Mouse (Mus musculus) hindbrain, embryonic 16.5 days (tissue): ENCODE data around the gene Nqo1. TPM values are rescaled to one million over a fixed set of nuclear protein-coding genes. Genes with fewer than 3 reads are reported as not detected.

Experiments used
- ATAC-seq: fragments of 200-750 bp; cut with Nextera tagmentation; 2 replicates; pipeline ENCODE4 v1.8.0; 2017; ENCODE audit warnings: moderate TSS enrichment, moderate library complexity
- H3K27ac ChIP-seq: fragments of 300-500 bp; sonication (generic); 2 replicates; pipeline ENCODE4 v1.5.1; 2014; ENCODE audit warnings: low read depth, mild to moderate bottlenecking, control low read depth, low read length, moderate library complexity
- H3K27me3 ChIP-seq: fragments of 300-500 bp; sonication (generic); replicated peaks from 2 replicates; pipeline ENCODE4 v1.6.1; 2014; ENCODE audit warnings: low read length; ENCODE audit not compliant: control insufficient read depth, insufficient read depth
- H3K36me3 ChIP-seq: fragments of 300-500 bp; sonication (generic); 2 replicates; pipeline ENCODE4 v1.6.1; 2014; ENCODE audit warnings: mild to moderate bottlenecking, low read length, moderate library complexity, mixed read lengths; ENCODE audit not compliant: control insufficient read depth, insufficient read depth
- H3K4me1 ChIP-seq: fragments of 300-500 bp; sonication (generic); 2 replicates; pipeline ENCODE4 v1.6.1; 2014; ENCODE audit warnings: low read depth, low read length; ENCODE audit not compliant: control insufficient read depth, insufficient read depth
- H3K4me2 ChIP-seq: fragments of 300-500 bp; sonication (generic); 2 replicates; pipeline ENCODE4 v1.6.1; 2014; ENCODE audit warnings: mild to moderate bottlenecking, low read length, control low read depth, moderate library complexity
- H3K4me3 ChIP-seq: fragments of 300-500 bp; sonication (generic); 2 replicates; pipeline ENCODE4 v1.5.1; 2014; ENCODE audit warnings: mild to moderate bottlenecking, low read length, control low read depth, moderate library complexity
- H3K9ac ChIP-seq: fragments of 300-500 bp; sonication (generic); 2 replicates; pipeline ENCODE4 v1.6.1; 2014; ENCODE audit warnings: low read depth, mild to moderate bottlenecking, control low read depth, low read length, moderate library complexity
- H3K9me3 ChIP-seq: fragments of 300-500 bp; sonication (generic); 2 replicates; pipeline ENCODE4 v1.6.1; 2014; ENCODE audit warnings: mild to moderate bottlenecking, low read length, moderate library complexity; ENCODE audit not compliant: control insufficient read depth
- WGBS: fragments of 180-500 bp; shearing (Covaris S2); extraction: QIAGEN DNeasy Blood & Tissue Kit; methylation state at CpG from one replicate; pipeline ENCODE4 v1.1.7; 2014; 5-methylcytosine and 5-hydroxymethylcytosine counted together
- polyA plus RNA-seq: library from polyadenylated mRNA; unstranded; fragments of >200 nt; fragmentation: Nextera tagmentation; extraction: Ambion mirVana; gene quantifications from 2 replicates; pipeline ENCODE4 v1.2.1, GENCODE M21; 2015

Gene Nqo1
- polyA plus RNA-seq, 1 experiment from 2014 or later: 15.1 TPM

GRCm38 (mm10) chr8:107382898-107383297 is 20.1 kb downstream of the Nqo1 start:
- Histone ChIP-seq H3K9ac (no peak overlapping the region), H3K4me1 (no peaks in the 10 kb centered on the region), H3K27ac (no peak overlapping the region), H3K4me2 (no peak overlapping the region), H3K4me3 (no peak overlapping the region), H3K27me3 (no peaks in the 10 kb centered on the region), H3K36me3 (peaks cover 15% of the 10 kb centered on the region), H3K9me3 (no peaks in the 10 kb centered on the region)
- 78% methylated on average over 4 of the region's 4 CpGs for WGBS
- no peak for ATAC-seq

GRCm38 (mm10) chr8:107381666-107382065 is 21.3 kb downstream of the Nqo1 start:
- H3K27ac ChIP-seq: no peak overlapping the region
- no peak overlapping the region for H3K4me3 ChIP-seq
- H3K9ac ChIP-seq: no peak overlapping the region
- no peak overlapping the region for H3K4me2 ChIP-seq
- H3K9me3 ChIP-seq: no peaks in the 10 kb centered on the region
- ATAC-seq: no peak
- WGBS: 93% methylated on average over 4 of the region's 4 CpGs
- H3K36me3 ChIP-seq: peaks cover 15% of the 10 kb centered on the region
- H3K27me3 ChIP-seq: no peaks in the 10 kb centered on the region
- no peaks in the 10 kb centered on the region for H3K4me1 ChIP-seq

- Histone ChIP-seq H3K4me3 (no peak overlapping the region), H3K27me3 (no peaks in the 10 kb centered on the region), H3K27ac (no peak overlapping the region), H3K36me3 (peaks cover 15% of the 10 kb centered on the region), H3K4me2 (no peak overlapping the region), H3K9me3 (no peaks in the 10 kb centered on the region), H3K4me1 (no peaks in the 10 kb centered on the region), H3K9ac (no peak overlapping the region)
- WGBS: 95% methylated on average over 8 of the region's 8 CpGs
- no peak for ATAC-seq
These were observed 22.3 kb downstream of the Nqo1 start for GRCm38 (mm10) chr8:107380734-107381133.

- no peak overlapping the region for H3K4me2 ChIP-seq
- no peak overlapping the region for H3K4me3 ChIP-seq
- ATAC-seq: no peak
- H3K9me3 ChIP-seq: no peaks in the 10 kb centered on the region
- H3K4me1 ChIP-seq: no peaks in the 10 kb centered on the region
- no peak overlapping the region for H3K9ac ChIP-seq
- peaks cover 18% of the 10 kb centered on the region for H3K36me3 ChIP-seq
- H3K27me3 ChIP-seq: no peaks in the 10 kb centered on the region
- 97% methylated on average over 3 of the region's 3 CpGs for whole genome bisulfite sequencing
- no peak overlapping the region for H3K27ac ChIP-seq
These were observed 25.7 kb downstream of the Nqo1 start for GRCm38 (mm10) chr8:107377346-107377745.

- WGBS: 89% methylated on average over 4 of the region's 4 CpGs
- no peak overlapping the region for H3K9ac ChIP-seq
- no peak overlapping the region for H3K4me2 ChIP-seq
- H3K27me3 ChIP-seq: no peaks in the 10 kb centered on the region
- peaks cover 35% of the 10 kb centered on the region for H3K36me3 ChIP-seq
- H3K9me3 ChIP-seq: no peaks in the 10 kb centered on the region
- no peak overlapping the region for H3K4me3 ChIP-seq
- ATAC-seq: no peak
- H3K27ac ChIP-seq: no peak overlapping the region
- no peaks in the 10 kb centered on the region for H3K4me1 ChIP-seq
These were observed 32.7 kb downstream of the Nqo1 start for GRCm38 (mm10) chr8:107370311-107370710.

Other genes with a start within 250 kb of the Nqo1 start
- 7.7 and 8.0 TPM in 2 replicates for gene Nfat5, start 109.7 kb downstream of the Nqo1 start, polyA plus RNA-seq
- 64.2 and 65.2 TPM in 2 replicates for gene Nob1, start 21.8 kb upstream of the Nqo1 start, polyA plus RNA-seq
- 32.6 and 39.5 TPM in 2 replicates for gene Wwp2, start 33.2 kb upstream of the Nqo1 start, polyA plus RNA-seq
- gene Psmd7, start 185.3 kb upstream of the Nqo1 start, polyA plus RNA-seq: 235 and 245 TPM in 2 replicates